Mouse (Mus musculus) heart, adult 2 months (tissue): ENCODE results near the gene Sesn1.

ENCODE experiments used
- CTCF ChIP-seq: fragments of 200-600 bp; IDR thresholded peaks from 2 replicates; pipeline ENCODE4 v1.8.1; 2022; ENCODE audit warnings: antibody characterized with exemption, mild to moderate bottlenecking, moderate library complexity
- EP300 ChIP-seq: fragments of 200-500 bp; IDR thresholded peaks from 2 replicates; pipeline ENCODE4 v1.6.1; 2011; ENCODE audit warnings: low read depth, low read length, control low read depth; ENCODE audit not compliant: insufficient read depth
- POLR2A ChIP-seq: fragments of 200-500 bp; IDR thresholded peaks from 2 replicates; pipeline ENCODE4 v1.6.1; 2011; ENCODE audit warnings: mild to moderate bottlenecking, low read depth, low read length, control low read depth; ENCODE audit not compliant: insufficient read depth

DNA sequence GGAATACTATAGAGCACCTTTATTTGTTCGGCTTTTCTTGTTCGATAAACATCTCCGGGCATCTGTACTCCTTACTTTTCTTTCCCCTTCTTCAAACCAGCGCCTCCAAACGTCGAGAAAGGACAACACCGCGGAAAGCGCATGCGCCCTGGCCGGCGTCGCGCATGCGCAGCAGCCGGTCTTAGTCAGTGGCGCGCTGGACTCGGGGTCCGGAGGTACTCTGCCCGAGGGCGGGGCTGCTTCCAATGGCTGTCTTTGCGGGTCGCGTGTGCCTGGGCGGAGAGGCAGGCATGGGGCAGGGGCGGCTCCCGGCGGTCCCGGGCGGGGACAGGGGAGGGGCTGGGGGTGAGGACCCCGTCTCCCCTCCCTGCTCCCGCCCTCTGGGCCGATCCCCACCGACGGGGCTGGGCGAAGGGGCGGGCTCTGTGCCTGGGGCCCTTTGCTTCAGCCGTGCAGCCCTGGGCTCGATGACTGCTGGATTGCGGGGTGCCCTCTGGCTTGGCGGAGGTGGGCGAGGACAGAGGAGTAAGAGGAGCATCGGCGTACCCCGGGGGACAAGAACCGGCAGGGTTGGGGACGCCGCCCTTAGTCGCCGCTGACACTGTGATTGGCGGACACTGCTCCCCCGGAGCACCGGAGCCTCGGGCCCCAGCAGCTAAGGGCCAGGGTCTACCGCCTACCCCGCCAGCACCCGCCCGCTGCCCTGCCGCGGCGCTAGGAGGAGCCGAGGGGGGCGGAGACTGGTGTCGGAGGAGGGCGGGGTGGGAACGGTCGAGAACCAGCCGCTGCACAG is at the start of gene Sesn1, which contains the start of gene Cep57l1:
- TF ChIP-seq POLR2A: peak; percentile 9; the same call in 1 of the 2 replicates
- TF ChIP-seq CTCF: peak; percentile 38
- no peak for TF ChIP-seq EP300
